Mouse (Mus musculus): ENCODE measurements at regions not wholly inside any gene's neighbourhood (a gene's known extent, or its start where the extent isn't known, plus 50 kb on each side); places are given as distances from the start of the nearest gene placed in this dataset.

- TF ChIP-seq NELFE (IDR thresholded peaks at IDR 0.05; ENCODE audit: low read depth, low read length): peak; percentile 51; the same call in 1 of the 2 replicates
- no peak for TF ChIP-seq MYC (IDR thresholded peaks at IDR 0.05; ENCODE audit: low read depth, low read length)
- TF ChIP-seq TBP (IDR thresholded peaks at IDR 0.05; ENCODE audit: low read depth, low read length): no peak
- TF ChIP-seq EP300 (IDR thresholded peaks at IDR 0.05; ENCODE audit: low read depth in 1 of 2, low read length in 2 of 2): peak; percentile 24 to 75; a peak in 3 of 4 replicates
- TF ChIP-seq POLR2AphosphoS5 (IDR thresholded peaks at IDR 0.05; ENCODE audit: borderline replicate concordance, low read depth, low read length): no peak
- peak; percentile 60 for TF ChIP-seq SIN3A (IDR thresholded peaks at IDR 0.05; ENCODE audit: low read length)
- no peak for TF ChIP-seq JUND (IDR thresholded peaks at IDR 0.05; ENCODE audit: low read depth, low read length)
- no peak for TF ChIP-seq ZMIZ1 (IDR thresholded peaks at IDR 0.05; ENCODE audit: low read depth, low read length)
- TF ChIP-seq KAT2A (conservative IDR thresholded peaks at IDR 0.05; ENCODE audit: low read depth, low read length): no peak
- peak; percentile 60 for TF ChIP-seq MAX (IDR thresholded peaks at IDR 0.05; ENCODE audit: low read length)
- no peak for TF ChIP-seq MAFK (IDR thresholded peaks at IDR 0.05; ENCODE audit: borderline replicate concordance, low read depth, low read length)
Measured at GRCm38 (mm10) chr3:21991681-21992152, 84.7 kb upstream of the Tbl1xr1 start (continued).

DNA sequence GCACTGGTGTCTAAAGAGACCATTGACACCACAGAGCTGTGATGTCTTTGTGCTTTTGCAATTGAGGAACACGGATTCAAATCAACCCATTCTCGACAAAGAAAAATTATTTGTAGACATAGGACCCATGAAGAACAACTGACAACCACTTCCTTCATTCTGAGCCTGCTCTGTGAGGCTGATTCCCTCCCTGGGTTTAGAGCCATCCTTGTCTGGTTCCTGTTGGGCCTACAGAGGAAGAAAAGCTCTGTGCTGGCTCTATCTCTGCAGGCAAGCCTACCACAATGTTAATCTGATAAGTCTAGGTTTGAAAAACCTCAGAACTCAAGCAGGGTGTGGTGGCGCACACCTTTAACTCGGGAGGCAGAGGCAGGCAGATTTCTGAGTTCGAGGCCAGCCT is 84.2 kb upstream of the Tbl1xr1 start:
- no peaks in the 10 kb centered on the region for H3K27me3 ChIP-seq (ENCODE audit: control insufficient read depth in 1 of 2, insufficient read depth in 2 of 2, low read length in 2 of 2)
- peak overlapping the region; percentile 83 for H3K27ac ChIP-seq (ENCODE audit: control insufficient read depth, low read depth, low read length)
- peak overlapping the region; percentile 23 for H3K9ac ChIP-seq (ENCODE audit: control insufficient read depth, low read depth, low read length, poor library complexity, severe bottlenecking)
- peaks cover 0 to 51% of the 10 kb centered on the region in 2 experiments; a peak in 2 of 4 replicates for H3K36me3 ChIP-seq (ENCODE audit: control insufficient read depth in 1 of 2, insufficient read depth in 2 of 2, low read length in 2 of 2)
- DNase-seq (ENCODE audit: low read depth, low spot score): peak; percentile 80
- H3K9me3 ChIP-seq (replicated peaks; ENCODE audit: insufficient read depth, low read length): no peaks in the 10 kb centered on the region
- H3K79me2 ChIP-seq (ENCODE audit: control insufficient read depth, insufficient read depth, low read length, poor library complexity): no peaks in the 10 kb centered on the region
- peak overlapping the region; percentile 11 to 44 for H3K4me3 ChIP-seq (ENCODE audit: control insufficient read depth in 1 of 2, insufficient read depth in 1 of 2, low read depth in 2 of 2, low read length in 2 of 2)
- H3K4me1 ChIP-seq (ENCODE audit: control insufficient read depth in 1 of 2, insufficient read depth in 2 of 2, low read length in 2 of 2): peaks cover 23 to 57% of the 10 kb centered on the region in 2 experiments
- no peak for TF ChIP-seq CTCF (IDR thresholded peaks at IDR 0.05 in 2 of 3, conservative IDR thresholded peaks at IDR 0.05 in 1 of 3; ENCODE audit: control insufficient read depth in 1 of 3, insufficient read depth in 1 of 3, low read depth in 2 of 3, low read length in 3 of 3, poor library complexity in 1 of 3, severe bottlenecking in 1 of 3)
- TF ChIP-seq ZKSCAN1 (IDR thresholded peaks at IDR 0.05; ENCODE audit: low read depth, low read length): no peak
- TF ChIP-seq JUND (IDR thresholded peaks at IDR 0.05; ENCODE audit: low read depth, low read length): no peak
- no peak for TF ChIP-seq POLR2A (IDR thresholded peaks at IDR 0.05; ENCODE audit: control insufficient read depth in 1 of 2, insufficient read depth in 1 of 2, low read depth in 1 of 2, low read length in 2 of 2, poor library complexity in 1 of 2)
- no peak for TF ChIP-seq MYB (IDR thresholded peaks at IDR 0.05; ENCODE audit: low read depth, low read length)
- TF ChIP-seq HCFC1 (IDR thresholded peaks at IDR 0.05; ENCODE audit: low read depth, low read length): no peak
- TF ChIP-seq MXI1 (IDR thresholded peaks at IDR 0.05; ENCODE audit: low read depth, low read length): no peak
- no peak for TF ChIP-seq UBTF (IDR thresholded peaks at IDR 0.05; ENCODE audit: borderline replicate concordance, insufficient read depth, low read depth, low read length)
- no peak for TF ChIP-seq POLR2AphosphoS5 (IDR thresholded peaks at IDR 0.05; ENCODE audit: borderline replicate concordance, low read depth, low read length)
- peak; percentile 54 for TF ChIP-seq RCOR1 (IDR thresholded peaks at IDR 0.05; ENCODE audit: low read depth, low read length)
- TF ChIP-seq USF2 (IDR thresholded peaks at IDR 0.05; ENCODE audit: borderline replicate concordance in 1 of 2, insufficient read depth in 1 of 2, low read depth in 1 of 2, low read length in 2 of 2): no peak
- 0 out of 2 replicates have a peak, but pooled peaks have one; percentile 2 for TF ChIP-seq ETS1 (IDR thresholded peaks at IDR 0.05; ENCODE audit: low read depth, low read length)
- TF ChIP-seq MAFK (IDR thresholded peaks at IDR 0.05; ENCODE audit: borderline replicate concordance, low read depth, low read length): no peak
- TF ChIP-seq RAD21 (IDR thresholded peaks at IDR 0.05; ENCODE audit: low read depth, low read length): no peak
- no peak for TF ChIP-seq POLR2AphosphoS2 (IDR thresholded peaks at IDR 0.05; ENCODE audit: low read length)
- 0 out of 2 replicates have a peak, but pooled peaks have one; percentile 63 for TF ChIP-seq CHD1 (IDR thresholded peaks at IDR 0.05; ENCODE audit: low read depth, low read length)
- no peak for TF ChIP-seq MYC (IDR thresholded peaks at IDR 0.05; ENCODE audit: low read depth, low read length)
- TF ChIP-seq ZMIZ1 (IDR thresholded peaks at IDR 0.05; ENCODE audit: low read depth, low read length): no peak
- peak in 1 of 2 experiments; percentile 55; a peak in 3 of 4 replicates for TF ChIP-seq EP300 (IDR thresholded peaks at IDR 0.05; ENCODE audit: low read depth in 1 of 2, low read length in 2 of 2)
- TF ChIP-seq USF1 (IDR thresholded peaks at IDR 0.05; ENCODE audit: low read depth, low read length): no peak
- TF ChIP-seq MEF2A (IDR thresholded peaks at IDR 0.05; ENCODE audit: extremely low read depth, insufficient replicate concordance, low read depth, low read length, poor library complexity, severe bottlenecking): no peak
- TF ChIP-seq ELF1 (IDR thresholded peaks at IDR 0.05; ENCODE audit: low read depth, low read length): 0 out of 2 replicates have a peak, but pooled peaks have one; percentile 9
- no peak; the same call in 1 of the 2 replicates for TF ChIP-seq NELFE (IDR thresholded peaks at IDR 0.05; ENCODE audit: low read depth, low read length)
- no peak for TF ChIP-seq ZNF384 (IDR thresholded peaks at IDR 0.05; ENCODE audit: low read depth, low read length)
- 0 out of 2 replicates have a peak, but pooled peaks have one; percentile 9 for TF ChIP-seq TAL1 (IDR thresholded peaks at IDR 0.05; ENCODE audit: low read length)
- no peak; the same call in 1 of the 2 replicates for TF ChIP-seq MAZ (IDR thresholded peaks at IDR 0.05; ENCODE audit: low read depth, low read length)
- no peak for TF ChIP-seq KAT2A (conservative IDR thresholded peaks at IDR 0.05; ENCODE audit: low read depth, low read length)
- no peak for TF ChIP-seq GABPA (IDR thresholded peaks at IDR 0.05; ENCODE audit: low read depth, low read length)
- TF ChIP-seq ZC3H11A (IDR thresholded peaks at IDR 0.05; ENCODE audit: low read depth, low read length): no peak
- peak; percentile 4; the same call in 1 of the 2 replicates for TF ChIP-seq CHD2 (IDR thresholded peaks at IDR 0.05; ENCODE audit: low read length)

Data from MEL (cell line).